Mouse (Mus musculus) embryonic facial prominence, embryonic 11.5 days (tissue): ENCODE results near the gene Armh4. TPM values are rescaled to one million over a fixed set of nuclear protein-coding genes. Genes with fewer than 3 reads are reported as not detected.
"Not testable (repeated sequence)": the region's sequence is repeated elsewhere in the genome, so short reads cannot be mapped to it uniquely, and the experiment has no call there.

Experiments used
- ATAC-seq: fragments of 200-750 bp; cut with Nextera tagmentation; replicated peaks from 2 replicates; pipeline ENCODE4 v1.8.0; 2017; ENCODE audit warnings: low read depth; ENCODE audit not compliant: insufficient number of reproducible peaks, low FRiP score, low TSS enrichment
- DNase-seq: peaks from one replicate; pipeline ENCODE4 v3.0.0-alpha.2; 2015; ENCODE audit warnings: low spot score
- H3K27ac ChIP-seq: fragments of 300-500 bp; sonication (generic); replicated peaks from 2 replicates; pipeline ENCODE4 v1.5.1; 2014; ENCODE audit warnings: mild to moderate bottlenecking, low read depth, low read length, control low read depth
- H3K27me3 ChIP-seq: fragments of 300-500 bp; sonication (generic); 2 replicates; pipeline ENCODE4 v1.6.1; 2014; ENCODE audit warnings: mild to moderate bottlenecking, low read length, moderate library complexity, mixed read lengths; ENCODE audit not compliant: control insufficient read depth, insufficient read depth
- H3K36me3 ChIP-seq: fragments of 300-500 bp; sonication (generic); replicated peaks from 2 replicates; pipeline ENCODE4 v1.6.1; 2014; ENCODE audit warnings: low read depth, mild to moderate bottlenecking, low read length, moderate library complexity, mixed read lengths; ENCODE audit not compliant: control insufficient read depth, insufficient read depth
- H3K4me1 ChIP-seq: fragments of 300-500 bp; sonication (generic); 2 replicates; pipeline ENCODE4 v1.6.1; 2014; ENCODE audit warnings: low read length, mixed read lengths; ENCODE audit not compliant: control insufficient read depth, insufficient read depth
- H3K4me2 ChIP-seq: fragments of 300-500 bp; sonication (generic); 2 replicates; pipeline ENCODE4 v1.6.1; 2014; ENCODE audit warnings: low read depth, mild to moderate bottlenecking, control low read depth, low read length, moderate library complexity
- H3K4me3 ChIP-seq: fragments of 300-500 bp; sonication (generic); 2 replicates; pipeline ENCODE4 v1.5.1; 2014; ENCODE audit warnings: low read depth, low read length, control low read depth
- H3K9ac ChIP-seq: fragments of 300-500 bp; sonication (generic); replicated peaks from 2 replicates; pipeline ENCODE4 v1.6.1; 2014; ENCODE audit warnings: mild to moderate bottlenecking, control low read depth, low read length
- H3K9me3 ChIP-seq: fragments of 300-500 bp; sonication (generic); replicated peaks from 2 replicates; pipeline ENCODE4 v1.6.1; 2016; ENCODE audit warnings: mild to moderate bottlenecking, low read length, inconsistent platforms, mixed read lengths; ENCODE audit not compliant: control insufficient read depth
- WGBS: fragments of 180-500 bp; shearing (Covaris S2); extraction: QIAGEN DNeasy Blood & Tissue Kit; methylation state at CpG from one replicate; pipeline ENCODE4 v1.1.7; 2014; 5-methylcytosine and 5-hydroxymethylcytosine counted together
- polyA plus RNA-seq: library from polyadenylated mRNA; unstranded; fragments of >200 nt; fragmentation: Nextera tagmentation; extraction: Ambion mirVana; gene quantifications from 2 replicates; pipeline ENCODE4 v1.2.1, GENCODE M21; 2014

Armh4 gene
- polyA plus RNA-seq, 1 experiment from 2014 or later = 24.8 TPM

DNA sequence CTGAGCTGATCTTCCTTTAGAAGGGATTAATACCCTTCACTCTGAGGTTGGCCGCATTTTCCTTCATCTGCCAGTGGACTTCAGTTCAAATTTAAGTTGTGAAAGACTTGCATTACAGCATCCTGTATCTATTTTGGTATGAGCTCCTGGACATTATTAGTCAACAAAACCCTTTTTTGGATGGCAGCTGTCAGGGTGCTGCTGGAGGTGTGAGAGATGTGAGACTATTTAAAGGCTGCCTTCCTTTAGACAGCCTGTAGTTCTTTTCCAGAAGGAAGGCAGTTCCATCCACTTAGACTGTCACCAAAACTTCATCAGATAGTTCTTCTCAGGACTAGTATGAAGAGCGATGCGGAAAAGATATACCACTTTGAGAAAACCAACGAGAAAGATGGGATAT lies 10.8 kb upstream of the Armh4 start:
- Histone ChIP-seq H3K4me3 (no peak overlapping the region), H3K36me3 (no peaks in the 10 kb centered on the region), H3K27ac (no peak overlapping the region), H3K4me2 (no peak overlapping the region), H3K27me3 (no peaks in the 10 kb centered on the region), H3K9me3 (no peaks in the 10 kb centered on the region), H3K9ac (no peak overlapping the region), H3K4me1 (no peaks in the 10 kb centered on the region)
- DNase-seq (no peak), ATAC-seq (no peak)
- WGBS = 86% methylated on average over 4 of the region's 4 CpGs

DNA sequence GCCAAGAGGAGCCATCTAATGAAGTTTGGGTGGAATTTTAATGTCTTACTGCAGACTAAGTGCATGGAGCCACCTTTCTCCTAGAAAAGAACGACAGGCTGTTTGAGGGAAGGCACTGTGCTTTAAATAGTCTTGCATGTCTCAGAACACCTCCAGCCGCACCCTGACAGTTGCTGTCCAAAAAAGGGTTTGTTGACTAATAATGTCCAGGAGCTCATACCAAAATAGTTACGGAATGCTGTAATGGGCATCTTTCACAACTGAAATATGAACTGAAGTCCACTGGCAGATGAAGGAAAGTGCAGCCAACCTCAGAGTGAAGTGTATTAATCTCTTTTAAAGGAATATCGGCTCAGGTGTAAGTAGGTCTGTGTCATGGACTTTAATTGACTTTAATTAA lies 7.4 kb upstream of the Armh4 start:
- H3K27ac ChIP-seq = no peak overlapping the region
- no peaks in the 10 kb centered on the region for H3K4me1 ChIP-seq
- no peak overlapping the region for H3K9ac ChIP-seq
- WGBS = 71% methylated on average over 4 of the region's 4 CpGs
- H3K4me2 ChIP-seq = no peak overlapping the region
- no peaks in the 10 kb centered on the region for H3K27me3 ChIP-seq
- H3K9me3 ChIP-seq = no peaks in the 10 kb centered on the region
- DNase-seq = no peak
- ATAC-seq = no peak
- H3K36me3 ChIP-seq = no peaks in the 10 kb centered on the region
- H3K4me3 ChIP-seq = no peak overlapping the region

- no peak overlapping the region for H3K4me3 ChIP-seq
- ATAC-seq (no peak), DNase-seq (peak; percentile 74)
- H3K4me1 ChIP-seq = no peaks in the 10 kb centered on the region
- no peak overlapping the region for H3K9ac ChIP-seq
- WGBS = 53% methylated on average over 2 of the region's 2 CpGs
- H3K36me3 ChIP-seq = no peaks in the 10 kb centered on the region
- H3K9me3 ChIP-seq = no peaks in the 10 kb centered on the region
- H3K4me2 ChIP-seq = no peak overlapping the region
- H3K27me3 ChIP-seq = no peaks in the 10 kb centered on the region
- H3K27ac ChIP-seq = no peak overlapping the region
Measured at GRCm38 (mm10) chr14:49785793-49786192, 2.6 kb upstream of the Armh4 start.

GRCm38 (mm10) chr14:49783866-49784265 lies 683 bp upstream of the Armh4 start:
- no peak for ATAC-seq
- Histone ChIP-seq H3K4me3 (no peak overlapping the region), H3K27ac (no peak overlapping the region), H3K27me3 (no peaks in the 10 kb centered on the region), H3K36me3 (no peaks in the 10 kb centered on the region), H3K4me1 (no peaks in the 10 kb centered on the region), H3K4me2 (no peak overlapping the region), H3K9ac (no peak overlapping the region), H3K9me3 (no peaks in the 10 kb centered on the region)
- no peak for DNase-seq
- 82% methylated on average over 4 of the region's 4 CpGs for WGBS

- Histone ChIP-seq H3K36me3 (no peaks in the 10 kb centered on the region), H3K4me3 (no peak overlapping the region), H3K9ac (no peak overlapping the region), H3K27me3 (no peaks in the 10 kb centered on the region), H3K9me3 (no peaks in the 10 kb centered on the region), H3K4me2 (no peak overlapping the region), H3K4me1 (no peaks in the 10 kb centered on the region), H3K27ac (no peak overlapping the region)
- DNase-seq = no peak
- no peak for ATAC-seq
- 78% methylated on average over 4 of the region's 4 CpGs for WGBS
Measured at GRCm38 (mm10) chr14:49780416-49780815, 2.8 kb downstream of the Armh4 start.

DNA sequence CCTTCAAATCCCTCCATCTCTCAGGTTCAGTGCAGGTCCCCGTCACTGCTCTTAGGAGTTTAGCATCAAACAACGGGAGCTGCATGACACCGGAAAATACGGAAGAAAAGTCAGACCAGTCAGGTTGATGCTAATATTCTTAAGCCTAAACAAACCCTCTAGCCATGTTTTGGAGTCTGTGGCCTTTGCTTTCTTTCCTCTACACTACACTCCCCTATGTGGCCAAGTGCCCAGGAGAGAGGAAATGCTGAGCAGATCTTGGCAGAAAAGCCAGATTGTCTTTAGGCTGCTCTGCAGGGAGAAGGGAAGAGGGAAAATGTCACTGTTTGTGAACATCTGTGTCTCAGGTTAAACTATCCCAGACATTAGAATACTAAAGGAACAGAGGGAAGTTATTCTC lies 5.6 kb downstream of the Armh4 start:
- ATAC-seq = not testable (repeated sequence)

DNA sequence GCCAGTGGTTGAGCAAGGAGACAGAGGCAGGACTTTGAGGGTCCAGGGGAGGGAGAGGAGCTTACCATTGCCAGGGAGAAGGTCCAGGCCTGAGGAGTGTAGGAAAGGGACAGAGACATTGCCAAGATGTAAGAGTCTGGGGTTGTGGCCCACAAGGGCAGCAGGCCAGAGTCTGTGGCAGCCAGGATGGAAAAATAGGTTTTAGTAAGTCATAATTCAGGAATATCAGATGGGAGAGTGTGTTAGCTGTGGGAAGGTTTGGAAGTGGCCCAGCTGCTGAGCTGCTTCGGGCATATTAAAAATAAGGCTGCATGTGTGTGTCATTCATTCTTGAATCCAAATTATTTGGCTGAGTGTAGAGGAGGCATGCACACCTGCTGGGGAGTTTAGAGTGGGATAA lies 11.4 kb downstream of the Armh4 start:
- DNase-seq (no peak), ATAC-seq (no peak)
- H3K9ac ChIP-seq = no peak overlapping the region
- H3K36me3 ChIP-seq = no peaks in the 10 kb centered on the region
- no peak overlapping the region for H3K4me2 ChIP-seq
- WGBS = 79% methylated on average over 1 of the region's 1 CpGs
- H3K9me3 ChIP-seq = no peaks in the 10 kb centered on the region
- H3K4me1 ChIP-seq = no peaks in the 10 kb centered on the region
- no peaks in the 10 kb centered on the region for H3K27me3 ChIP-seq
- no peak overlapping the region for H3K27ac ChIP-seq
- H3K4me3 ChIP-seq = no peak overlapping the region

More for the DNA sequence above, 5.6 kb downstream of the Armh4 start:
- H3K4me3 ChIP-seq, H3K36me3 ChIP-seq, H3K27ac ChIP-seq, H3K9me3 ChIP-seq, H3K9ac ChIP-seq, H3K27me3 ChIP-seq, H3K4me1 ChIP-seq, H3K4me2 ChIP-seq, DNase-seq: not testable (repeated sequence)
- WGBS = 71% methylated on average over 4 of the region's 4 CpGs

DNA sequence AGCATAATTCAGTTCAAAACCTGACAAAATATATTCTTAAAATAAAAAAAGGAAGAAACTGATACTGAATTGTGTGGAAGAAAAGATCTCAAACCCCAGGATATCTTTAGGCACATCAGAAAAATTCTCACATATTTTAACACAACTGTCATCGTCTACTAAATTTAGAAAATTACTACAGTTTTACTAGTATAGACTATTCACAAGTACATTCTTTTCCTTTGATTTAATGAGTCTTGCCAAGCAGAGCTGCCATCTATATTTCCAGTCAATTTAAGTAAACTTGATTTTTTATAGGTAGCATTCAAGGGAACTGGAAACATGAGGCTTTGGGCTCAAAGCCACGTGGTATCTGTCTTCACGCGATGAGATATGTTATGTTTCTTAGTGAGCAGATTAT lies 16.6 kb downstream of the Armh4 start:
- Histone ChIP-seq H3K36me3 (no peaks in the 10 kb centered on the region), H3K4me1 (no peaks in the 10 kb centered on the region), H3K9ac (no peak overlapping the region), H3K9me3 (no peaks in the 10 kb centered on the region), H3K27ac (no peak overlapping the region), H3K27me3 (no peaks in the 10 kb centered on the region), H3K4me3 (no peak overlapping the region), H3K4me2 (no peak overlapping the region)
- no peak for ATAC-seq
- DNase-seq = no peak
- WGBS = 93% methylated on average over 4 of the region's 4 CpGs
